ENCODE assay signal across 18 mouse cellular contexts in the genomic region with DNA sequence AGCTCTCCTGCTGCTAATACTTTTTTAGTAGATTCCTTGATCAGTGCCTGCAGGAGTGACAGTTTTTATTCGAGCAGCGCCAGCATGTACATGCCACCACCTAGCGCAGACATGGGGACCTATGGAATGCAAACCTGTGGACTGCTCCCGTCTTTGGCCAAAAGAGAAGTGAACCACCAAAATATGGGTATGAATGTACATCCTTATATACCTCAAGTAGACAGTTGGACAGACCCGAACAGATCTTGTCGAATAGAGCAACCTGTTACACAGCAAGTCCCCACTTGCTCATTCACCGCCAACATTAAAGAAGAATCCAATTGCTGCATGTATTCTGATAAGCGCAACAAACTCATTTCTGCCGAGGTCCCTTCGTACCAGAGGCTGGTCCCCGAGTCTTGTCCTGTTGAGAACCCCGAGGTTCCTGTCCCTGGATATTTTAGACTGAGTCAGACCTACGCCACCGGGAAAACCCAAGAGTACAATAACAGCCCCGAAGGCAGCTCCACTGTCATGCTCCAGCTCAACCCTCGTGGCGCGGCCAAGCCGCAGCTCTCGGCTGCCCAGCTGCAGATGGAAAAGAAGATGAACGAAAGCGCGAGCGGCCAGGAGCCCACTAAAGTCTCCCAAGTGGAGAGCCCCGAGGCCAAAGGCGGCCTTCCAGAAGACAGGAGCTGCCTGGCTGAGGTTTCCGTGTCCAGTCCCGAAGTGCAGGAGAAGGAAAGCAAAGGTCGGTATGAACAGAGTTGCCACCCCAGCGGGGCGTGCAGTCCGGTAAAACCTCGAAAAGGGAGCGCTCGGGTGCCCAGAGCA. TPM values are rescaled to one million over a fixed set of nuclear protein-coding genes. Genes with fewer than 3 reads are reported as not detected.
A peak's percentile ranks its signal among the peaks of the same experiment; 100 is the strongest.
DNase-seq lines count a peak whose midpoint lies in the region; ATAC-seq and TF ChIP-seq lines count a peak whose summit lies in the region.
"Had no signal": no experiment of that assay in that cellular context is flagged by ENCODE, and none has a peak within 500 bp of the region (broad histone marks: within the 10 kb centered on the region; RNA-seq: fewer than 3 reads in every experiment).

No protein-coding gene starts in this region.

- 4% methylated on average over 35 of the region's 35 CpGs for WGBS in lung, embryonic 14.5 days
- WGBS in lung, adult 2 months, result 5% methylated on average over 35 of the region's 35 CpGs
- WGBS in embryonic facial prominence, embryonic 15.5 days, result 3% methylated on average over 35 of the region's 35 CpGs
- 4% methylated on average over 35 of the region's 35 CpGs for WGBS in stomach, embryonic 15.5 days

- H3K27me3 ChIP-seq in lung, embryonic 14.5 days (ENCODE audit: insufficient read depth, low read length), result peaks cover 99% of the 10 kb centered on the region
- peaks cover 94% of the 10 kb centered on the region for H3K27me3 ChIP-seq in embryonic facial prominence, embryonic 15.5 days
- H3K27me3 ChIP-seq in stomach, embryonic 15.5 days (replicated peaks), result peaks cover 96% of the 10 kb centered on the region

- DNase-seq in lung, embryonic 14.5 days, result no peak
- no peak for DNase-seq in lung, adult 2 months
- DNase-seq in kidney, postnatal 14 days, result peak; percentile 37
- DNase-seq in lung, postnatal 36 days, result no peak
- DNase-seq in embryo, embryonic 10.5 days (ENCODE audit: low spot score), result no peak
- no peak for DNase-seq in gastrocnemius, postnatal 14 days
- DNase-seq: cerebellum, adult 8-10 months; right cerebral cortex, postnatal 25 days had no signal

- no peak for TF ChIP-seq CTCF in lung, embryonic 14.5 days (IDR thresholded peaks at IDR 0.05; ENCODE audit: low read depth)
- TF ChIP-seq CTCF in lung, adult 2 months (IDR thresholded peaks at IDR 0.05; ENCODE audit: insufficient read depth, low read length), result no peak

- H3K9me3 ChIP-seq in lung, embryonic 14.5 days (ENCODE audit: low read depth, low read length), result no peaks in the 10 kb centered on the region
- no peaks in the 10 kb centered on the region for H3K9me3 ChIP-seq in embryonic facial prominence, embryonic 15.5 days (replicated peaks)
- H3K9me3 ChIP-seq in stomach, embryonic 15.5 days, result no peaks in the 10 kb centered on the region

- H3K4me1 ChIP-seq in lung, embryonic 14.5 days (ENCODE audit: insufficient read depth), result no peaks in the 10 kb centered on the region
- no peaks in the 10 kb centered on the region for H3K4me1 ChIP-seq in lung, adult 2 months (ENCODE audit: control insufficient read depth, insufficient read depth, low read length)
- H3K4me1 ChIP-seq in embryonic facial prominence, embryonic 15.5 days, result no peaks in the 10 kb centered on the region
- 0 out of 2 replicates have a peak, but pooled peaks cover 4% of the 10 kb centered on the region for H3K4me1 ChIP-seq in stomach, embryonic 15.5 days

- H3K4me2 ChIP-seq in lung, embryonic 14.5 days, result peak overlapping the region; percentile 10
- H3K4me2 ChIP-seq in embryonic facial prominence, embryonic 15.5 days (replicated peaks), result no peak overlapping the region
- H3K4me2 ChIP-seq in stomach, embryonic 15.5 days, result 0 out of 2 replicates have a peak overlapping the region, but pooled peaks have one; percentile 36

- peak overlapping the region; percentile 9; the same call in 1 of the 2 replicates for H3K4me3 ChIP-seq in lung, embryonic 14.5 days (ENCODE audit: low read depth, low read length)
- no peak overlapping the region for H3K4me3 ChIP-seq in lung, adult 2 months (replicated peaks; ENCODE audit: extremely low read depth, low read depth, low read length)
- H3K4me3 ChIP-seq in embryonic facial prominence, embryonic 15.5 days (replicated peaks), result 0 out of 2 replicates have a peak overlapping the region, but pooled peaks have one; percentile 7
- no peak overlapping the region for H3K4me3 ChIP-seq in stomach, embryonic 15.5 days (replicated peaks)

- H3K9ac ChIP-seq in lung, embryonic 14.5 days, result no peak overlapping the region
- no peak overlapping the region for H3K9ac ChIP-seq in embryonic facial prominence, embryonic 15.5 days
- no peak overlapping the region for H3K9ac ChIP-seq in stomach, embryonic 15.5 days

- TF ChIP-seq POLR2A in lung, adult 2 months (IDR thresholded peaks at IDR 0.05; ENCODE audit: borderline replicate concordance, extremely low read depth, low read depth, low read length), result no peak

- intact Hi-C loops in gastrocnemius, postnatal 14 days (cut with DNase I; ENCODE audit: low total_unique reads), result no loop called here

- H3K27ac ChIP-seq in lung, embryonic 14.5 days (ENCODE audit: low read depth), result no peak overlapping the region
- no peak overlapping the region for H3K27ac ChIP-seq in embryonic facial prominence, embryonic 15.5 days (replicated peaks)
- H3K27ac ChIP-seq in stomach, embryonic 15.5 days, result no peak overlapping the region

- H3K36me3 ChIP-seq in lung, embryonic 14.5 days (ENCODE audit: insufficient read depth), result no peaks in the 10 kb centered on the region
- H3K36me3 ChIP-seq in embryonic facial prominence, embryonic 15.5 days, result no peaks in the 10 kb centered on the region
- no peaks in the 10 kb centered on the region for H3K36me3 ChIP-seq in stomach, embryonic 15.5 days

- no peak; the same call in 1 of the 2 replicates for ATAC-seq in lung, embryonic 14.5 days (ENCODE audit: insufficient read depth)
- ATAC-seq in embryonic facial prominence, embryonic 15.5 days (ENCODE audit: insufficient number of reproducible peaks, low FRiP score, low TSS enrichment, low read depth), result no peak
- ATAC-seq in stomach, embryonic 15.5 days (ENCODE audit: insufficient read depth, low FRiP score, low read depth), result no peak

RNA-seq across cellular contexts. Expression of a gene that starts 0.5 kb away (rescaled TPM):
- 0.14 TPM in 1 of 2 replicates, not detected in the other for polyA plus RNA-seq in lung, embryonic 14.5 days (2014; fragmentation: Nextera tagmentation; extraction: Ambion mirVana)
- not detected in 2 replicates for polyA plus RNA-seq in lung, adult 2 months (2012; rRNA removed)
- polyA plus RNA-seq in embryonic facial prominence, embryonic 15.5 days (2015; fragmentation: Nextera tagmentation; extraction: Ambion mirVana), result 0.57 and 0.76 TPM in 2 replicates
- polyA plus RNA-seq in stomach, embryonic 15.5 days (2015; fragmentation: Nextera tagmentation; extraction: Ambion mirVana), result 0.09 and 2.4 TPM in 2 replicates
- 1 to 10 TPM; 4.4 to 4.5 TPM for total RNA-seq in gastrocnemius, postnatal 14 days (2021)
- total RNA-seq: heart, postnatal 10 days; left cerebral cortex, adult 8-10 months; megakaryocyte-erythroid progenitor cell, adult 5-6 weeks; neutrophil, adult 5-6 weeks had no signal
- polyA plus RNA-seq: forebrain, embryonic 11.5 days; liver, embryonic 16.5 days had no signal

RNA-seq across cellular contexts. Expression of a gene that starts 5.3 kb away (rescaled TPM):
- polyA plus RNA-seq in lung, embryonic 14.5 days (2014; fragmentation: Nextera tagmentation; extraction: Ambion mirVana), result 0.13 TPM in 1 of 2 replicates, not detected in the other
- 0.43 and 0.75 TPM in 2 replicates for polyA plus RNA-seq in lung, adult 2 months (2012; rRNA removed)
- polyA plus RNA-seq in embryonic facial prominence, embryonic 15.5 days (2015; fragmentation: Nextera tagmentation; extraction: Ambion mirVana), result 2.8 and 4.5 TPM in 2 replicates
- polyA plus RNA-seq in stomach, embryonic 15.5 days (2015; fragmentation: Nextera tagmentation; extraction: Ambion mirVana), result 0.61 and 1.3 TPM in 2 replicates
- total RNA-seq in gastrocnemius, postnatal 14 days (2021), result 10 to 100 TPM; 14.8 to 18.8 TPM
- total RNA-seq: left cerebral cortex, adult 8-10 months; megakaryocyte-erythroid progenitor cell, adult 5-6 weeks; neutrophil, adult 5-6 weeks had no signal
- polyA plus RNA-seq: forebrain, embryonic 11.5 days; liver, embryonic 16.5 days had no signal

RNA-seq across cellular contexts. Expression of a gene that starts 12.2 kb away (rescaled TPM):
- 0.27 and 0.29 TPM in 2 replicates for polyA plus RNA-seq in lung, embryonic 14.5 days (2014; fragmentation: Nextera tagmentation; extraction: Ambion mirVana)
- 0.49 and 0.67 TPM in 2 replicates for polyA plus RNA-seq in lung, adult 2 months (2012; rRNA removed)
- polyA plus RNA-seq in embryonic facial prominence, embryonic 15.5 days (2015; fragmentation: Nextera tagmentation; extraction: Ambion mirVana), result 6.4 and 8.0 TPM in 2 replicates
- polyA plus RNA-seq in stomach, embryonic 15.5 days (2015; fragmentation: Nextera tagmentation; extraction: Ambion mirVana), result 1.9 and 3.2 TPM in 2 replicates
- 10 to 100 TPM; 30.0 to 38.2 TPM for total RNA-seq in gastrocnemius, postnatal 14 days (2021)
- total RNA-seq: left cerebral cortex, adult 8-10 months; megakaryocyte-erythroid progenitor cell, adult 5-6 weeks; neutrophil, adult 5-6 weeks had no signal
- polyA plus RNA-seq: forebrain, embryonic 11.5 days had no signal

RNA-seq across cellular contexts. Expression of a gene that starts 12.8 kb away (rescaled TPM):
- not detected in 2 replicates for polyA plus RNA-seq in lung, embryonic 14.5 days (2014; fragmentation: Nextera tagmentation; extraction: Ambion mirVana)
- 0.24 TPM in 1 of 2 replicates, not detected in the other for polyA plus RNA-seq in lung, adult 2 months (2012; rRNA removed)
- not detected in 2 replicates for polyA plus RNA-seq in embryonic facial prominence, embryonic 15.5 days (2015; fragmentation: Nextera tagmentation; extraction: Ambion mirVana)
- 0.90 TPM in 1 of 2 replicates, not detected in the other for polyA plus RNA-seq in stomach, embryonic 15.5 days (2015; fragmentation: Nextera tagmentation; extraction: Ambion mirVana)
- under 1 TPM in 1 of 2 experiments, not detected in 1; 0.29 TPM for total RNA-seq in gastrocnemius, postnatal 14 days (2021)
- total RNA-seq: gastrocnemius, postnatal 36 days; heart, postnatal 10 days; left cerebral cortex, adult 8-10 months; megakaryocyte-erythroid progenitor cell, adult 5-6 weeks; neutrophil, adult 5-6 weeks had no signal
- polyA plus RNA-seq: forebrain, embryonic 11.5 days; liver, embryonic 16.5 days had no signal

RNA-seq across cellular contexts. Expression of a gene that starts 17.4 kb away (rescaled TPM):
- not detected in 2 replicates for polyA plus RNA-seq in lung, embryonic 14.5 days (2014; fragmentation: Nextera tagmentation; extraction: Ambion mirVana)
- polyA plus RNA-seq in lung, adult 2 months (2012; rRNA removed), result not detected in 2 replicates
- not detected in 2 replicates for polyA plus RNA-seq in embryonic facial prominence, embryonic 15.5 days (2015; fragmentation: Nextera tagmentation; extraction: Ambion mirVana)
- 0.18 TPM in 1 of 2 replicates, not detected in the other for polyA plus RNA-seq in stomach, embryonic 15.5 days (2015; fragmentation: Nextera tagmentation; extraction: Ambion mirVana)
- not detected for total RNA-seq in gastrocnemius, postnatal 14 days (2021)
- total RNA-seq: adrenal gland, postnatal 4 days; gastrocnemius, postnatal 36 days; heart, postnatal 10 days; left cerebral cortex, adult 8-10 months; megakaryocyte-erythroid progenitor cell, adult 5-6 weeks; neutrophil, adult 5-6 weeks had no signal
- polyA plus RNA-seq: forebrain, embryonic 11.5 days; liver, embryonic 16.5 days had no signal

Comparison
In these comparisons a context has a peak if more than half of its experiments do, and no peak if none do; other contexts are left out.
1. H3K4me3 ChIP-seq: peak in lung, embryonic 14.5 days (single experiment) and embryonic facial prominence, embryonic 15.5 days (single experiment); none in lung, adult 2 months (single experiment) and stomach, embryonic 15.5 days (single experiment).